Mouse (Mus musculus) heart, embryonic 16.5 days (tissue): ENCODE measurements around the gene Zfand3. TPM values are rescaled to one million over a fixed set of nuclear protein-coding genes. Genes with fewer than 3 reads are reported as not detected.

Source experiments
- ATAC-seq: fragments of 200-750 bp; cut with Nextera tagmentation; replicated peaks from 2 replicates; pipeline ENCODE4 v1.8.0; 2017; ENCODE audit warnings: moderate number of reproducible peaks; ENCODE audit not compliant: insufficient read depth, low FRiP score; ENCODE audit errors: extremely low read depth
- H3K27ac ChIP-seq: fragments of 300-500 bp; sonication (generic); 2 replicates; pipeline ENCODE4 v1.5.1; 2014; ENCODE audit warnings: mild to moderate bottlenecking, low read length, control low read depth, moderate library complexity
- H3K27me3 ChIP-seq: fragments of 300-500 bp; sonication (generic); 2 replicates; pipeline ENCODE4 v1.6.1; 2014; ENCODE audit warnings: low read length, mixed read lengths; ENCODE audit not compliant: control insufficient read depth, insufficient read depth
- H3K36me3 ChIP-seq: fragments of 300-500 bp; sonication (generic); 2 replicates; pipeline ENCODE4 v1.6.1; 2014; ENCODE audit not compliant: control insufficient read depth, insufficient read depth
- H3K4me1 ChIP-seq: fragments of 300-500 bp; sonication (generic); 2 replicates; pipeline ENCODE4 v1.6.1; 2014; ENCODE audit warnings: low read length, mixed read lengths; ENCODE audit not compliant: control insufficient read depth, insufficient read depth
- H3K4me2 ChIP-seq: fragments of 300-500 bp; sonication (generic); 2 replicates; pipeline ENCODE4 v1.6.1; 2014; ENCODE audit warnings: low read depth, mild to moderate bottlenecking, control low read depth, low read length
- H3K4me3 ChIP-seq: fragments of 300-500 bp; sonication (generic); 2 replicates; pipeline ENCODE4 v1.5.1; 2014; ENCODE audit warnings: mild to moderate bottlenecking, control low read depth, low read length
- H3K9ac ChIP-seq: fragments of 300-500 bp; sonication (generic); 2 replicates; pipeline ENCODE4 v1.6.1; 2014; ENCODE audit warnings: low read length, control low read depth
- H3K9me3 ChIP-seq: fragments of 300-500 bp; sonication (generic); replicated peaks from 2 replicates; pipeline ENCODE4 v1.6.1; 2016; ENCODE audit warnings: low read length; ENCODE audit not compliant: control insufficient read depth
- WGBS: fragments of 180-500 bp; shearing (Covaris S2); extraction: QIAGEN DNeasy Blood & Tissue Kit; methylation state at CpG from one replicate; pipeline ENCODE4 v1.1.7; 2014; 5-methylcytosine and 5-hydroxymethylcytosine counted together
- polyA plus RNA-seq: library from polyadenylated mRNA; unstranded; fragments of >200 nt; fragmentation: Nextera tagmentation; extraction: Ambion mirVana; gene quantifications from 2 replicates; pipeline ENCODE4 v1.2.1, GENCODE M21; 2015

The Zfand3 gene
- polyA plus RNA-seq = 51.8 and 55.8 TPM in 2 replicates

- H3K4me2 ChIP-seq = peak within 1 kb of the TSS; percentile 94
- H3K4me1 ChIP-seq = peaks cover 32% of the 10 kb centered on the region
- ATAC-seq = peak; percentile 95
- H3K27me3 ChIP-seq = no peaks in the 10 kb centered on the region
- no peaks in the 10 kb centered on the region for H3K9me3 ChIP-seq
- peak within 1 kb of the TSS; percentile 77 for H3K4me3 ChIP-seq
- peak within 1 kb of the TSS; percentile 100 for H3K27ac ChIP-seq
- under 1% methylated on average over 80 of the region's 93 CpGs for WGBS
- peak within 1 kb of the TSS; percentile 92 for H3K9ac ChIP-seq
- H3K36me3 ChIP-seq = no peaks in the 10 kb centered on the region
Measured at GRCm38 (mm10) chr17:30004203-30005102, at the start of gene Zfand3. TSS of gene Zfand3 (plus strand) at chr17:30004733.

GRCm38 (mm10) chr17:29955880-29956279 lies 48.7 kb upstream of the Zfand3 start:
- 53% methylated on average over 8 of the region's 8 CpGs for whole genome bisulfite sequencing
- H3K27me3 ChIP-seq = no peaks in the 10 kb centered on the region
- no peak overlapping the region for H3K27ac ChIP-seq
- no peak for ATAC-seq
- H3K9me3 ChIP-seq = peaks cover 2% of the 10 kb centered on the region
- no peak overlapping the region for H3K4me2 ChIP-seq
- no peaks in the 10 kb centered on the region for H3K36me3 ChIP-seq
- no peak overlapping the region for H3K9ac ChIP-seq
- H3K4me3 ChIP-seq = no peak overlapping the region
- peaks cover 3% of the 10 kb centered on the region for H3K4me1 ChIP-seq

GRCm38 (mm10) chr17:29963730-29964259 lies 40.7 kb upstream of the Zfand3 start:
- 4% methylated on average over 11 of the region's 11 CpGs for WGBS
- peak overlapping the region; percentile 71 for H3K9ac ChIP-seq

GRCm38 (mm10) chr17:29965506-29965905 lies 39.0 kb upstream of the Zfand3 start:
- H3K9me3 ChIP-seq = no peaks in the 10 kb centered on the region
- peaks cover 12% of the 10 kb centered on the region for H3K4me1 ChIP-seq
- ATAC-seq = no peak
- no peaks in the 10 kb centered on the region for H3K36me3 ChIP-seq
- H3K27ac ChIP-seq = no peak overlapping the region
- no peak overlapping the region for H3K9ac ChIP-seq
- 57% methylated on average over 5 of the region's 5 CpGs for WGBS
- no peak overlapping the region for H3K4me3 ChIP-seq
- peaks cover 6% of the 10 kb centered on the region for H3K27me3 ChIP-seq
- no peak overlapping the region for H3K4me2 ChIP-seq

More at GRCm38 (mm10) chr17:29963730-29964259, 40.7 kb upstream of the Zfand3 start:
- Histone ChIP-seq H3K27me3 (peaks cover 6% of the 10 kb centered on the region), H3K4me2 (peak overlapping the region; percentile 63), H3K4me3 (peak overlapping the region; percentile 27), H3K36me3 (no peaks in the 10 kb centered on the region), H3K4me1 (peaks cover 12% of the 10 kb centered on the region), H3K9me3 (peaks cover 2% of the 10 kb centered on the region), H3K27ac (peak overlapping the region; percentile 2; the same call in 1 of the 2 replicates)
- peak; percentile 75 for ATAC-seq

GRCm38 (mm10) chr17:29970037-29970555 lies 34.4 kb upstream of the Zfand3 start, which contains the start of gene Mdga1:
TSS of gene Mdga1 (minus strand) at chr17:29970087.
- H3K4me3 ChIP-seq = no peak within 1 kb of the TSS
- ATAC-seq = no peak
- H3K27ac ChIP-seq = no peak within 1 kb of the TSS
- no peak within 1 kb of the TSS for H3K9ac ChIP-seq
- no peaks in the 10 kb centered on the region for H3K9me3 ChIP-seq
- peaks cover 2% of the 10 kb centered on the region for H3K27me3 ChIP-seq
- H3K36me3 ChIP-seq = no peaks in the 10 kb centered on the region
- H3K4me2 ChIP-seq = no peak within 1 kb of the TSS
- 77% methylated on average over 7 of the region's 7 CpGs for WGBS
- H3K4me1 ChIP-seq = no peaks in the 10 kb centered on the region

GRCm38 (mm10) chr17:29971761-29972432 lies 32.6 kb upstream of the Zfand3 start:
- H3K27me3 ChIP-seq = no peaks in the 10 kb centered on the region
- no peak for ATAC-seq
- H3K4me2 ChIP-seq = no peak overlapping the region
- H3K9ac ChIP-seq = no peak overlapping the region
- H3K9me3 ChIP-seq = no peaks in the 10 kb centered on the region
- H3K36me3 ChIP-seq = no peaks in the 10 kb centered on the region
- H3K4me1 ChIP-seq = no peaks in the 10 kb centered on the region
- no peak overlapping the region for H3K27ac ChIP-seq
- 51% methylated on average over 15 of the region's 15 CpGs for WGBS
- no peak overlapping the region for H3K4me3 ChIP-seq

GRCm38 (mm10) chr17:29973226-29973625 lies 31.3 kb upstream of the Zfand3 start:
- Histone ChIP-seq H3K27me3 (no peaks in the 10 kb centered on the region), H3K4me3 (no peak overlapping the region), H3K9ac (no peak overlapping the region), H3K4me2 (no peak overlapping the region), H3K36me3 (no peaks in the 10 kb centered on the region), H3K4me1 (no peaks in the 10 kb centered on the region), H3K9me3 (no peaks in the 10 kb centered on the region), H3K27ac (no peak overlapping the region)
- 89% methylated on average over 7 of the region's 7 CpGs for WGBS
- no peak for ATAC-seq

- Histone ChIP-seq H3K4me1 (peaks cover 8% of the 10 kb centered on the region; the same call in 1 of the 2 replicates), H3K4me3 (no peak overlapping the region), H3K27me3 (no peaks in the 10 kb centered on the region), H3K27ac (no peak overlapping the region), H3K4me2 (no peak overlapping the region), H3K9me3 (no peaks in the 10 kb centered on the region), H3K9ac (no peak overlapping the region), H3K36me3 (no peaks in the 10 kb centered on the region)
- WGBS = 4% methylated on average over 8 of the region's 8 CpGs
- peak; percentile 42; the same call in 1 of the 2 replicates for ATAC-seq
Measured at GRCm38 (mm10) chr17:29975731-29976130, 28.8 kb upstream of the Zfand3 start.
